Mouse (Mus musculus) retina, adult 2 months (tissue): ENCODE results near the gene Nifk.
A peak's percentile ranks its signal among the peaks of the same experiment; 100 is the strongest.

Source experiments
- DNase-seq: peaks from one replicate; pipeline ENCODE4 v3.0.0-alpha.2; 2012; ENCODE audit warnings: low read depth, low spot score

Nifk gene

DNA sequence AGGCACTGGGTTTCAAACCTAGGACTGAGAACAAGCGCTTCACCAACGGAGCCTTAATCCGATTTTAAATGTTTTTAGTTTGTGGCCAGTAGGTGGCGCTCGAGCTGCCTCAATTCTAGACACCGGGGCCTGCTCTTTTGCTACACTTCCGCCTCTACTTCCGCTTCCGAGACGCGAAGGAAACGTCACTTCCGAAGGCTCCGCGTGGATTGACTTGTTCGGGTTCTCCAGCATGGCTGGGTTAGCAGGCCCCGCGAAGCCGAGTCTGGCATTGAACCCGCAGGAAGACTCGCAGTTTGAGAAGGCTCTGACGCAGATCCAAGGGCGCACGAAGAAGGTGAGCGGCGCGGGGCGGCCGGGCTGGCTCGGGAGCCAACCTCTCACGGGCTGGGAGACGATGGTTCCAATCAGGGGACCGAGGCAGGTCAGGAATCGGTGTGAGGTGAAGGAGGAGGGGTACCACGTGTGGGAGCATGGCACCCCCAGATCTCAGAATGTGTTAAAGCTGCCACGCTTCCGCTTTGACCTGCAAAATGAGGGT lies at the start of gene Nifk:
Gene Nifk, plus strand, starts transcription at position 179 of the 541 bp plus-strand sequence.
- peak; percentile 97 for DNase-seq

- peak; percentile 13 for DNase-seq
Observed at GRCm38 (mm10) chr1:118275139-118275538, 46.5 kb upstream of the Nifk start.

GRCm38 (mm10) chr1:118292291-118292690 lies 29.3 kb upstream of the Nifk start:
- no peak for DNase-seq

DNA sequence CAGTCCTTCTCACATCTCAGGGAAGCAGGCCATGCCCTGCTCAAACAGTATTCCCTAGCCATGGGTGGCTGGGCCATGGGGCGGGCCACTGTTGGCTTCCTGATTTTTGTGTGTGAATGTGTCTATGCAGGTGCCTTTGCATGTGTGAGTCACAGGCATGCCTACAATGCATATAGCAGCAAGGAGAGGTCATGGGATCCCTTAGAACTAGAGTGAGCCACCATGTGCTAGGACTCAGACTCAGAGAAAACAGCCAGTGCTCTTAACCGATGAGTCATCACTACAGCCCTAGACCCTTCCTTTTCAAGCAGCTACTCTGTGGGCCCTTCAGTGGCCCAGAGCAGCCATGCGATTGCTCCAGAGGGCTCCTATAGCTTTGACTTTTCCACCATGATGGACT lies 27.4 kb upstream of the Nifk start:
- DNase-seq = no peak

DNA sequence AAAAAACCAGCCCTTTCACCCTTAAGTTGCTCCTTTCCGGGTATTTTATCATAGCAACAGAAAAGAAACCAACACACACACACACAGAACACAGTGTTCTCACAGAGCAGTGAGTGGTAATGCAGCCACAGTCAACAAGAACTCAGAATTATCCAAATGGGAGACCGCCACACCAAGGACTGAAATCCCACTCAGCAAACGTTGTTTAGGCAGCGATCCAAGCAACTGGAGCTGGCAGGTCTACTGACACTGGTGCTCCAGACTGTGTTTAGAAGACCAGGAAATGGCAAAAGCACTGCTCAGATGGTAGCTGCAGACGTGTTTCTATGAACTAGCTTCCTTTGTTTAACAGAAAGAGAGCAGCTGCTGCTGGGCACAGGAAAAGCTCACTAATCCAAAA lies 26.8 kb upstream of the Nifk start:
- no peak for DNase-seq

DNA sequence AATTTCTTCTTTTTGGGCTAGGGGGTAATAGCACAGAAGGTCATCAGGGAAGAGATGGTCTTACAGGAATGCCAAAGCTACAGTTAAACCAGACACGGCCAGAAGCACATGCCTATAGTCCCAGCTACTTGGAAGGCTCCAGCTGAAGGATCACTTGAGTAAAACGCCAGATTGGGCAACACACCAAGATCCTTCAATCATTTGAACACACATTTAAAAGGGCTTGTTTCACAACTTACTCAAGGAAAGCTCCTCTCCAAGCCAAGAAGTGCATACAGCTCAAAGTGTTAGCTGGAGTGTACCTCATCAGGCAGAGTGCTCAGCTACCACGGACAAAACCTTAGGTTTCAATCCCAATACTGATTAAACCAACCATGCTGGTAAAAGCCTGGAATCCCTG lies 25.0 kb upstream of the Nifk start:
- DNase-seq = no peak

DNA sequence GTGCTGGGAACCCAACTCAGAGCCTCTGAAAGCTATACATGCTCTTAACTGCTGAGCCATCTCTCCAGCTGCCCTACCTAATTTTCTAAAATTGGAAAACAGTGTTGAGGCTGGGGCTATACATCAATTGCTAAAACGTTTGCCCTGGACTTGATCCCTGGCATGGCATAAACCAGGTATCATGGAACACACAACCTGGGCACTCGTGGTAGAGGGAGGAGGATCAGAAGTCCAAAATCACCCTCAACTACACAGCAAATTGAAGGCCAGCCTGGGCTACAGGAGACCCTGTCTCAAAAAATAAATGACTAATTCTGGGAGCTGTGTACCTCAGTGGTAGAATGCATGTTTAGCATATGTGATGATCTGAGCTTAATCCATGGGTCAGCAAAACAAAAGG lies 23.9 kb upstream of the Nifk start:
- DNase-seq = no peak

DNA sequence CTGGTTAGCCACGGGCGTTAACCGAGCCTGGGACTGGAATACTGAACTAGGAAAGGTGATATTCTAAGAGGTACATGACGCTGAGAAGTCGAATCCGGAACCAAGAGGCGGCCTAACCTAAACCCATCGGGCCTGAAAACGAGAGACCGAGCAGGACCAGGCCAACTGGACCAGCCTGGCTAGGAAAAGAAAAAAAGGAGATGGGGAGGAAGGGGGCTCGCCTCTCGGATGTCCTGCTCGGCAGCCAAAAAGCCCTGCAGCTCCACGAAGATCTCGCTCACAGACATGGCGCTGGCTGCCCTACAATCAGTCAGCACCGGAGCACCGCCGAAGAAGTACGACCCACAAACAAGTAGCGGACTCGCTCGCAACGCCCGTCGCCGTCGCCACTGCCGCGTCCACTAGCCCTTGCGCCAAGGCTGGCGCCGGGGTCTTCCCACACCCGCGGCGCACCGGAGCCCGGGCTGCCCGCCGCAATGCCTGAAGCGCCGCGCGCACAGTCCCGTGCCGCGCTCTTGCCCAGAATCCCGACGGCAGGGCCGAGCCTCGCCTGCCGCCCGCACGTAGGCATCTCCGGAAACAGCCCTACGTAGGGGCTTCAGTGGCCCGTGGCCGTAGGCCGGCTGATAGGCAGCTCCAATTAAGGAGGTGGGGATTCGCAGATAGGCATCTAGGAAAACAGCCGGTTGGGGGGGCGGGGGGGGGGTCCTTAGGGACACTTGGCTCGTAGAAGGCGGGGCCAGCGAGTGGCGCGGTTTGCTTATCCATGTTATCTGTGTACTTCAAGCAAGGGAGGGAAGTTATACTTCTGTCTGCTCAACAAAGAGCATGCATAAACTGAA lies 10.6 kb upstream of the Nifk start:
- peak; percentile 78 for DNase-seq

- DNase-seq = no peak
Observed at GRCm38 (mm10) chr1:118311622-118312326, 9.9 kb upstream of the Nifk start, which contains the start of gene Tsn. Tsn (minus strand) TSS chr1:118311739.

GRCm38 (mm10) chr1:118320696-118321095 lies 943 bp upstream of the Nifk start:
- no peak for DNase-seq

DNA sequence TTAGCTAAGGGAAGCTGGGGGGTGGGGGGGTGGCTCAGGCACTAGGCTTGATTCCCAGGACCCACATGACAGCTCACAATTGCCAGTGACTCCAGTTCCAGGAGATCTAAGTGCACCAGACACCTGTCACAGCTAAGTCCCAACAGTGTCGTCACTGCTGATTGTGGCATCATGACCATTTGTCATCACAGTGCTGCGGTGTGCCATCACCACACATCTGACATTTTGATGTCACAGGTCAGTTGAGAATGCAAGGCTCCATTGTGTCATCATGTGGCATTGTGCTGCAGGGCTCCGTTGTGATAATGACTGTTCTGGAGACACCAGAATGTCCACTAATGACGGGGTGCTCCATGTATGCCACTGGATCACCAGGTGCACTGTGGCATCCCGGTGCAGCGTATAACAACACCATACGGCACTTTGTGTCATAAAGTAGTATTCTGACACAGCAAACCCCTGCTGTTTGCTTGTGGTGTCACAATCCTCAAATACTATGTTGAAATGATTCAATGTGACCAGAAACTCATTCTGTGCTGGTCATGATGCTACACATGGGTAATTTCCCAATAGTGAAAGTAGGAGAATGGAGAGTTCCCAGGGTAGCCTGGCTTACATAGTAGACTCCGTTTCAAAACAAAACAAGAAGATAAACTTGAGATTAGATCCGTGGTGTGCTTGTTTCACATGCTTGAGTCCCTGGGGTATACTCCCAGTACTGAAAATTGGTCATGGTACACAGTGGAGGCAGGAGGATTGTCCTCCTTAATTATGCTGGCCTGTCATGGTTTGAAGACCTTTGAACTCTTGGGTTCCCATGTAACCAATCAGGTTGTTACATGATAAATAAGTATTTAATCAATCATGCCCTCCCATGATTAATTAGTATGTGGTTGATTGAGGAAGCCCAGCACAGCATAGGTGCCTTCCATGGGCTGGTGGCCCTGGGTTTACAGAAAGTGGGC lies 13.4 kb downstream of the Nifk start:
- no peak for DNase-seq

DNA sequence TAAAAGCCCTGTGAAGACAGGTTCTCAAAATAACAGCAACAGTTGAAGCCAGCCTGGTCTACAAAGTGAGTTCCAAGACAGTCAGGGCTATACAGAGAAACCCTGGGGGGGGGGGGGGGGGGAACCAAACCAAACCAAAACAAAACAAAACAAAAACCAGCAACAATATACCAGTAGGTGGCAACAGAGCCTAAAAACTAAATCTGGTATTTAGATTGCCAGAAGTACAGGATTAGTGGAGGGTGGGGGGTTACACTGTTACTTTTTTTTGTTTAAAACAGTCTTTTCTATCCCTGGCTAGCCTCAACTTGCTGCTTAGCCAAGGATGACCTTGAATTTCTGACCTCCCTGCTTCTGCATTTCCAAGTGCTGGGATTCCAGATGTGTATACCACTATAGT lies 14.2 kb downstream of the Nifk start:
- DNase-seq = no peak

DNA sequence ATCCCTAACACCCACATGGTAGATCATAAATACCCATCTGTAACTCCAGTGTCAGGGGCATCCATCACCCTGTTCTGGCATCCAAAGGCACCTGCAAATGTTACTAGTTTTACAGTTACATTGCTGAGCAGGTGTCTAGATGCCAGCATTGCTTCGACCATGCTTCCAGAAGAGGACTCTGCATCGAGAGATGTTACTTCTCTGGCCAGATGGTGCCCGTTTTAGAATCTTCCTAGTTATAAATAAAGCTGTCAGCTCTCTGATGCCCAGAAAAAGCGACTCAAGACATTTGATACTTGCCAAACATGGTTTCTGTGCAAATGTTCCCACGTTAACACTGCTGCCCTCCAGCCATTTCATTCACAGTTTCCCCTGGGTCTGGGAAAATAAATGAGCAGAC lies 16.3 kb downstream of the Nifk start:
- DNase-seq = no peak

DNA sequence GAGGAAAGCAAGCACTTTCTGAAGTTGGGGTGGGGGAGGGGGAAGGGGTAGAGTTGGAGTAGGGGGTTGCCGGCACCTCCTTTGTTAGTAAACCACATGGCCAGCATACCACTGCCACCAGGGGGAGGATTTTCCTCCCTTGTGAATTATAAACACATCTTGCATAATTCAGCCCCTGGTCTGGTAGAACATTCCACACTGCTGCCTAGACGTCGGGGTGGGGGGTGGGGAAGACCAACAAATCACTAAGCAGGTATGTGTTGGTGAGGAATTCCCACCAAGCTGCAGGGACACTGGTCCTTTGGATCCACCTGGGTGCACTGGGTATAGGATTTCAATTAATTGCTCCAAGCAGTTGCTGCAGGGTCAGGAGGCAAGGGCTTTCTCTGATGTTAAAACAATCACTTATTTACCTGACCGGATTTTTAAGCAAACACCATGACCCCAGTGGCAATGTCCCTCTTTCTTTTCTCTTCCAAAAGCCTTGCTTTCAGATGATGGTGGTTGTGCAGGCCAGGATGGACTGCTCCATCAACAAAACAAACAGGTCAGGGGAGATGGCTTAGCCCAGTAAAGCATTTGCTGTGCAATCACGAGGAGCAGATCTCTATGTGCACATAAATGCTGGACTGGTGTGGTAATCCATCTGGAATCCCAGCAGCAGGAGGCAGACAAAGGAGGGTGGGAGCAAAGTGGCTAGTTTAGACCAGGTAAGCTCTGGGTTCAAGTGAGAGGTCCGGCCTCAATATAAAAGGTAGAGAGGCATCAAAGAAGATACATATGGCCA lies 22.2 kb downstream of the Nifk start:
- DNase-seq = no peak

DNA sequence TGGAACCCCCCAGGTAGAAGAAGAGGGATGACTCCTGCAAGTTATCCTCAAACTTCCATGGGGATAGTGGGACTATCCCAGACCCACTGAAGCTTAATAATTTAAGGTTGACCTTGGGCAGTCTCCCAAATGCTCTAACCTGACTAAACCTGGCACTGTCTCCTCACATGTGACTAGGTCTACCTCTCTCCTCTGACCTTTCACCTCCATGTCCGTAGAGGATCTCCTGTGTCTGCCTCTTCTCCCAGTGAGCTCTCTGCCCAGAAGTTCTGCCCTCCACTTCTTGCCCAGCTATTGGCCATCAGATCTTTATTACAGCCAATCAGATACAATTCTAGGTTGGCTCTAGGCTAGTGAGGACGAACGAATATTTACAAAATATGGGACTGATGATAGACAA lies 28.3 kb downstream of the Nifk start:
- DNase-seq = no peak

- no peak for DNase-seq
Observed at GRCm38 (mm10) chr1:118359071-118359761, 37.6 kb downstream of the Nifk start.

GRCm38 (mm10) chr1:118367970-118368369 lies 46.3 kb downstream of the Nifk start:
- no peak for DNase-seq

GRCm38 (mm10) chr1:118368721-118369461 lies 47.3 kb downstream of the Nifk start:
- DNase-seq = no peak

DNA sequence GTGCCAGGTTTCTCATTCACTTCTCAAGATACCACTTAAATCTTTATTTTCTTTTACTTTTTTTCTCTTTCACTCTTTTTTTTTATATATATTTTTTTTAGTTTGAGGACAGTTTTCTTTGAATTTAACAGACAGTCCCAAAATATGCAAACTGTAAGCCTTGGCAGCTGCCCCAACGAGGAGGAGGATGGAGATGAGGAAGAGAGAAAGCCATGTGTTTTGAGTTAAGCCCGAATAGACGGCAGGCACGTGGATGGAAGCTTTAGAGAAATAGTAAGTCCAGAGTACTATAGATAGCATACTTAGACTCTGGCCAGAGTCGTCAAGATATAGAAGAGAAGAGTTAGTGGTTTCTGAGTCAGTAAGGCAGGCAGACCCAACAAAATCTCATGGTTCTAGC lies 56.1 kb downstream of the Nifk start:
- no peak for DNase-seq
